Mouse (Mus musculus) left cerebral cortex, postnatal 10 days (tissue): ENCODE results near the gene Tspear. TPM values are rescaled to one million over a fixed set of nuclear protein-coding genes. Genes with fewer than 3 reads are reported as not detected.
"Not testable (repeated sequence)": the region's sequence is repeated elsewhere in the genome, so short reads cannot be mapped to it uniquely, and the experiment has no call there.

Experiments used
- DNase-seq, 2 experiments: peaks; one replicate each; pipeline ENCODE4 v3.0.0; 2021 to 2022; ENCODE audit warnings: low spot score in 2 of 2, mixed read lengths in 1 of 2; ENCODE audit errors: extremely low spot score in 1 of 2
- intact Hi-C: fragments of 180-260 bp; cut with DNase I; formaldehyde crosslinking; loops from one replicate; pipeline ENCODE4 v1.15.1; 2025
- total RNA-seq, 2 experiments: library from RNA; stranded (reverse); gene quantifications; 2 replicates each; pipeline ENCODE4 v1.2.3; 2021

Tspear gene
- total RNA-seq, 2 experiments from 2014 or later = 0.18 TPM; not detected in 1

GRCm38 (mm10) chr10:77771225-77771624 is 84.9 kb downstream of the Tspear start, which contains the start of gene Gm3238:
Gene Gm3238 (minus strand): TSS chr10:77771325.
- intact Hi-C loops, DNase-seq: not testable (repeated sequence)

GRCm38 (mm10) chr10:77772142-77772541 is 85.8 kb downstream of the Tspear start:
- DNase-seq, intact Hi-C loops: not testable (repeated sequence)

- DNase-seq, intact Hi-C loops: not testable (repeated sequence)
Measured at GRCm38 (mm10) chr10:77776844-77777243, 90.5 kb downstream of the Tspear start, which contains the start of gene Gm7138. Gene Gm7138 (minus strand): TSS chr10:77776944.

GRCm38 (mm10) chr10:77782442-77782841 is 96.1 kb downstream of the Tspear start, which contains the start of gene Gm3250:
Gene Gm3250 (minus strand): TSS chr10:77782542.
- intact Hi-C loops, DNase-seq: not testable (repeated sequence)

- DNase-seq, intact Hi-C loops: not testable (repeated sequence)
Measured at GRCm38 (mm10) chr10:77783396-77783795, 97.0 kb downstream of the Tspear start.

- DNase-seq, intact Hi-C loops: not testable (repeated sequence)
Measured at GRCm38 (mm10) chr10:77787876-77788275, 101.5 kb downstream of the Tspear start, which contains the start of gene Gm7137. Gene Gm7137 (minus strand): TSS chr10:77788200.

- DNase-seq = no peak
- intact Hi-C loops = no loop called here
Measured at GRCm38 (mm10) chr10:77788621-77789020, 102.3 kb downstream of the Tspear start.

- intact Hi-C loops = no loop called here
- DNase-seq = no peak
Measured at GRCm38 (mm10) chr10:77794976-77795375, 108.6 kb downstream of the Tspear start, which contains the start of gene Gm9639. Gene Gm9639 (minus strand): TSS chr10:77795076.

GRCm38 (mm10) chr10:77797677-77798076 is 111.3 kb downstream of the Tspear start:
- DNase-seq = no peak
- intact Hi-C loops = no loop called here

- intact Hi-C loops, DNase-seq: not testable (repeated sequence)
Measured at GRCm38 (mm10) chr10:77798164-77798920, 112.0 kb downstream of the Tspear start.

GRCm38 (mm10) chr10:77798921-77799508 is 112.6 kb downstream of the Tspear start, which contains the start of gene Gm19668:
Gene Gm19668 (minus strand): TSS chr10:77799133.
- intact Hi-C loops = no loop called here
- DNase-seq = no peak

GRCm38 (mm10) chr10:77804095-77804494 is 117.7 kb downstream of the Tspear start:
- DNase-seq = no peak
- intact Hi-C loops = no loop called here

- DNase-seq = no peak
- intact Hi-C loops = no loop called here
Measured at GRCm38 (mm10) chr10:77811743-77812142, 125.4 kb downstream of the Tspear start, which contains the start of gene Gm9507. Gene Gm9507 (minus strand): TSS chr10:77811843.

GRCm38 (mm10) chr10:77814382-77814781 is 128.0 kb downstream of the Tspear start, which contains the start of gene Gm2696:
Gene Gm2696 (plus strand): TSS chr10:77814682.
- DNase-seq = no peak

GRCm38 (mm10) chr10:77815514-77815913 is 129.1 kb downstream of the Tspear start:
- no peak for DNase-seq
- intact Hi-C loops = no loop called here

More at GRCm38 (mm10) chr10:77814382-77814781, 128.0 kb downstream of the Tspear start, which contains the start of gene Gm2696:
- intact Hi-C loops = no loop called here

- intact Hi-C loops = no loop called here
- no peak for DNase-seq
Measured at GRCm38 (mm10) chr10:77818523-77818922, 132.2 kb downstream of the Tspear start.

- no peak for DNase-seq
Measured at GRCm38 (mm10) chr10:77819203-77819602, 132.8 kb downstream of the Tspear start.

GRCm38 (mm10) chr10:77826951-77827350 is 140.6 kb downstream of the Tspear start, which contains the start of gene Krtap10-4:
Gene Krtap10-4 (minus strand): TSS chr10:77827095.
- intact Hi-C loops = no loop called here
- no peak for DNase-seq

More at GRCm38 (mm10) chr10:77819203-77819602, 132.8 kb downstream of the Tspear start:
- intact Hi-C loops = no loop called here

GRCm38 (mm10) chr10:77835647-77836046 is 149.3 kb downstream of the Tspear start, which contains the start of gene Krtap10-10:
Gene Krtap10-10 (plus strand): TSS chr10:77835947.
- intact Hi-C loops = no loop called here

More at GRCm38 (mm10) chr10:77835647-77836046, 149.3 kb downstream of the Tspear start, which contains the start of gene Krtap10-10:
- DNase-seq = no peak
